Mouse (Mus musculus) gastrocnemius, postnatal 25 days (tissue): ENCODE results near the gene Dyrk1b. TPM values are rescaled to one million over a fixed set of nuclear protein-coding genes. Genes with fewer than 3 reads are reported as not detected.
A peak's percentile ranks its signal among the peaks of the same experiment; 100 is the strongest.
"Not testable (repeated sequence)": the region's sequence is repeated elsewhere in the genome, so short reads cannot be mapped to it uniquely, and the experiment has no call there.

Experiments used
- DNase-seq: peaks from one replicate; pipeline ENCODE4 v3.0.0; 2022
- total RNA-seq, 2 experiments: library from RNA; stranded (reverse); gene quantifications; 1 replicate in 1 of 2; 2 replicates in 1 of 2; pipeline ENCODE4 v1.2.3; 2021

Gene Dyrk1b
- total RNA-seq, 2 experiments from 2014 or later: 91.6 to 95.8 TPM

DNA sequence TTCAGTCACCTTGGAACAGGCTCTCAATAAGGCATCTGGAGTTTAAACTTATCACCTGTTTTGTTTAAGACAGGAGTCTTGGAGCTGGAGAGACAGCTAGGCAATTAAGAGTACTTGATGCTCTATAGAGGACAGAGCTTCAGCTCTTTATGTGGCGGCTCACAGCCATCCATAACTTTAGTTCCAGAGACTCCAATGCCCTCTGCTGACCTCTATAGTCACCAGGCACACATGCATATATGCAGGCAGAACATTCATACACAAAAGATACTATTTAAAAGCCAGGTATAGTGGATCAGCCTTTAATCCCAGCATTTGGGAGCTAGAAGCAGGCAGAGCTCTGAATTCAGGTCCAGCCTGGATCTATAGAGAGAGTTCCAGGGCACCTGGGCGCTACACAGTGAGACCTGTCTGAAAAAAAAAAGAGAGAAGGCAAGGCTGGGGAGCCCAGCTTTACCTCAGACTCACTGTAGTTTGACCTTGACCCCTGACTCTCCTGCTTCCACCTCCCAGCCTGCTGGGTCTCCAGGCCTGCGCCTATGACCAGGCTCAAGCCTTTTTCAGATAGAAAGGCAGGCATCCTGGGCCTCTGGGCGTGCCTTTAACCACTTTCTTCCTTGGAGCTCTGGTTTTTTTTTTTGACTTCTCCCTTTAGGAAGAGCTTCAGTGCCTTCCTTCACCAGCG is 16.3 kb downstream of the Dyrk1b start:
- DNase-seq: no peak

DNA sequence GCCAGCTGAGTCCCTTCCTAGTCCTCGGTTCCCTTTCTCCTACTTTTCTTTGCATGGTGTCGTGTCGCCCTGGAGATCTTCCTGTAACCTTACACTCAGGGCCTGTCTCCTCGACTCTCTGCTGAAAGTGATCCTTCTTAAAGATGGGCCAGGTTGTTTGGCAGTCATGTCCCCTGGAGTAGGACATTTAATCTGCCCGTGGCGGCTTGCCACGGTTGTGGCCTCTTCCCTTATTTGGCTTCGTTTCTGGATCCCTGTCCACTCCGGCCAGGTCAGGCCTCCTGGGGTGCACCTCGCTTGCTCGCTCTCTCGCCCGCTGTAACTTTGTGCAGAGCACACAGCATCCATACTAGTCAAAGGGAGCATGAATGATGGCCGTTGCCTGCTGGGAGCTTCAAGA is 17.3 kb downstream of the Dyrk1b start:
- peak; percentile 87 for DNase-seq

DNA sequence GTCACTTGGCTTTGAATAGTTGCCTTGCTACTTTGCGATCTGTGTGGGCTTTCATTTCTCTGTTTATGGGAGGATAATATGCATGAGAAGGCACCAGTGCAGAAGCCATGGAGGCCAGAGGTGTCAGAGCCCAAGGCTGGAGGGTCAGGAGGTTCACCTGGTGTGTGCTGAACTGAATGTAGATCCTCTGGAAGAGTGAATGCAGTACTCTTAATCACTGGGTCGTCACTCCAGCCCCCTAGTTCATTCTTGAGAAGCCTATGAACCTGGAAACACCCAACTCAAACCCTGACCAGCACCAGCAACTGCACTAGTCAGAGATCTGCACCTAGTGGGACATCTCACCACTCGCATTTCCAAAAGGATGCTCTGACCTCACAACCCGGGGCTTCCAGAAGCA is 19.8 kb downstream of the Dyrk1b start:
- no peak for DNase-seq

DNA sequence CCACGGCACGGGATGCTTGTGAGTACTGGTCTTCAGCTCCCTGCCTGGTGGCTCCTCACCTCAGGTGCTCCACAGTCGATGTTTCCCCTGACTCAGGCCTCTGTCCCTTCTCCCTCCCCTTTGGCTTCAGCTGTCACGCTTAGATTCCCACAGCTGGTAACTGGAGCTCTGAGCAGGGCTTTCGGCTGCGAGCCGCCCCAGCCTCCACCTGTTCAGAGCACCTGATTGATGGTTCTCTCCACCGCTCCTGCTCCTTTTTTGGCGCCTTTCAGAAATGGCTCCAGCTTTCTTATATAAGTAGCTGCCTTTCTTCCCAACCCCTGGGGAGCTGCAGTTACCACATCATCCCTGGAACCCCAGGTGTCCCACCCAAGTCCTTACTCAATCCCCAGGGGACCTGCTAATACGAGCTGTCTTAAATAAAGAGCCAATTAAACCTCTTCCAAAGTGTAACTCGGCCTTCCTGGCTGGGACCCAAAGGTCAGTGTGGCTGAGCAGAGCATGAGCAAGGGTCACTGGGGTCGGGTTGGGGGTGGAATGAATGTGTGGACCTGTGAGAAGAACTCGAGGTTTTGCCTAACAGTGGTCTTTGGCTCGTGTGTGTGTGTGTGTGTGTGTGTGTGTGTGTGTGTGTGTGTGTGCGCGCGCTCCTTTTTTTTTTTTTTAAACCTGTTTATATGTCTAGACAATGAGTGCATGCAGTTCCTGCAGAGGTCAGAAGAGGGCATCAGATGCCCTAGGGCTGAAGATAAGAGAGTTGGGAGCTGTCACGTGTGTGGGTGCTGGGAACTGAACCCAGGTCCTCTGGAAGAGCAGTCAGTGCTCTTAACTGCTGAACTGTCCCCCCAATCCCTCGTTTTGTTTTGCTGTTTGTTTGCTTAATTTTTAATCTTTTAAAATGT is 24.2 kb downstream of the Dyrk1b start:
- DNase-seq: peak; percentile 85

DNA sequence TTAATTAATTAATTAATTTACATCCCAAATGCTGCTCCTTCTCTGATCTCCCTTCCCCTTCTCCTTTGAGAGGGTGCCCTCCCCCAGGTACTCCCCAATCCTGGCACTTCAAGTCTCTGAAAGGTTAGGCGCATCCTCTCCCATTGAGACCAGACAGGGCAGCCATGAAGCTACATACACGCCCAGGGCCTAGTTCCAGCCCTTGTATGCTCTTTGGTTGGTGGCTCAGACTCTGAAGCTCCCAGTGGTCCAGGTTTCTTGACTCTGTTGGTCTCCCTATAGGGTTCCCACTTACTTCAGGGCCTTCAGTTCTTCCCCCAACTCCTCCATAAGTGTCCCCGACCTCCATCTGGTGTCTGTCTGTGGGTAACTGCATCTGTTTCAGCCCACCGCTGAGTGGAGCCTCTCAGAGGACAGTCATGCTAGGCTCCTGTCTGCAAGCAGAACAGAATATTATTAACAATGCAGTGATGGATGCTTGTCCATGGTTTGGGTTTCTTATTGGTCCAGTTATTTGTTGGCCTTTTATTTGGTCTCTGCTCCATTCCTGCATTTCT is 26.9 kb downstream of the Dyrk1b start:
- no peak for DNase-seq

DNA sequence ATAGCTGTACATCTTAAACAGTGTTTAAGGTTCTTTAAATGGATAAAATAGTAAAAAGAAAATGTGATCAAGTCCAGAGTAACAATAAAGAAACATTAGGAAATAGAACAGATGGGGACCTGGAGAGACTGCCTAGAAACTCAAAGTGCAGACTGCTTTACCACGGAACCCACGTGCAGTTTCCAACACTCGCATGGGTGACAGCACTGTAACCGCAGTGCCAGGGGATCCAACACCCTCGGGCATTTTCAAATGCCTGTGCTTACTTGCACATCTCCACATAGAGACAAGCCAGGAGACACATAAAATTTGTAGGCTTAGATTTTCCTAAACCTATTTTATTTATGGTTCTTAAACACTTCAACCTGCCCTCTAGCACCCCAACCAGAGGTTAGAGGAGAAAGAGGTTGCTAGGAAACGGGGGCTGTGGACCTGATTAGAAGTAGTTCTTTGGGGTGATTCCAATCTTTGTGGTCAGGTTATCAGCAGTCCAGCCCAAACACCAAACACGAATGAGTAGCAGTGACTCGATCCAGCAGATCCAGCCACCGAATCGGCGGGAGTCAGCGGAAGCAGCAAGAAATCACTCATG is 29.2 kb downstream of the Dyrk1b start:
- no peak for DNase-seq

DNA sequence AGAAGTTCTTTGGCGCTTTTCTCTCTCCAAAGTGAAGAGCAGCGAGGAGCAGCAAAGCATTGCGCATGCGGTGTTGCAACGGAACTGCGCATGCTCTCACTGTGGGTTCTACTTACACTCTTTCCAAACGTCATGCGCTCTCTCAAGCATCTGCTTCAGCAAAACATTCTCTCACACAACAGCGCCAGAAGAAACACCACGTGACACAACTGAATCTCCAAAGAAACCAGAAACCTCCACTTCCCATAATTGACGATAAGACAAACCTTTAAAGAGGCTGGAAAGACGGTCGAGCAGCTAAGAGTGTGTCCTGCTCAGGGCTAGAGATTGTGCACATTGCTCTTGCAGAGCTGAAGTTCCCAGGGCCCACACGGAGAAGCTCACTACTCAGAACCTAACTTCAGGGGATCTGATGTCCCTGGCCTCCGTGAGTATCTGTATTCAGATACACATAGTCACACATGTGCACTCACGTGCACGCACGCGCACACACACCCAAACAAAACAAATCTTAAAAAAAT is 29.8 kb downstream of the Dyrk1b start:
- peak; percentile 65 for DNase-seq

DNA sequence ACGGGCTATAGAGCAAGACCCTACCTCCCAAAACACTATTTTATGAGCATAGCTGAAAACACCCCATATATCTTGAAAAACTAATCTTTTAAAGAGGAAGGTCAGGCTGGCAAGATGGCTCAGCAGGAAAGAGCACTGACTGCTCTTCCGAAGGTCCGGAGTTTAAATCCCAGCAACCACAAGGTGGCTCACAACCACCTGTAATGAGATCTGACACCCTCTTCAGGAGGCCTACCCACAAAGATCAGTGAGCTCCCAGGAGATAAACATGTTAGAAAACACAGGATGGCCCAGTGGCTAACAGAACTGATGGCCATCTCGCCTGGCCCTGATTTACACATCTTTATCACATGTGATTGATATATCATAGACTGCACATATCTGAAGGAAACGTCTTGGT is 31.5 kb downstream of the Dyrk1b start:
- no peak for DNase-seq

DNA sequence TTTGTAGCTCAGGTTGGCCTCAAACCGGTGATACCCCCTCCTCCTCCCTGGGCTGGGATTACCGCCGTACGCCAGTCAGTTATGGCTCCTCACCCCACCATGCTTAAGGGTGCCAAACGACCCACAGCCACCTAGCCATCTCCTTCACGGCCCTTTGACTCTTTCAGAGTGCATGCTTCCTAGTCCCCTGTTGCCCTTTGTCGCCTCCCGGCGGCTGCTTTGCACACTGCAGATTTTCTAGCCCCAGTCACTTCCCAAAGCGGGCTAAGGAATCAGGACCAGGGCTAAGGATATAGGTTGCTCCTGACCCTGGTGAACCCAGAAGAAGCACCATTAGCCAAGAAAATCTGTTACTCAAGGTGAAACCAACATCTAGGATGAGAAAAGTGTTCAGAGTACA is 34.9 kb downstream of the Dyrk1b start:
- DNase-seq: peak; percentile 52

DNA sequence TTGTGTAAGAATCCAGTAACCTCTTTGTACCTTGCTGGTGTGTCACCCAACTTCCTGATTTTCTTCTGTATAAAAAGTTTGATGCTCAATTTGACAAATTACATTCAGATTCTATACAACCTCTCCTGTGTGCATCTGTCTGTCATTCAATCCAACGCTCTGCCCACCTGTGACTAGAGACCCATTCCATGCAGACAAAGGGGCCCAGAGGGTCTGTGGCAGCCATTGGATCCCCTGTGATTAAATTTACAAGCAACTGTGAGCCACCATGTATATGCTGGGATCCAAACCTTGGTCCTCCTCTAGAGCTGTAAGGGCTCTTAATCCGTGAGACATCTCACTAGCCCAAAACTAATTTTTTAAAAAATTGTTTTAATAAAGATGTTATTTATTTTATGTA is 36.7 kb downstream of the Dyrk1b start:
- not testable (repeated sequence) for DNase-seq

DNA sequence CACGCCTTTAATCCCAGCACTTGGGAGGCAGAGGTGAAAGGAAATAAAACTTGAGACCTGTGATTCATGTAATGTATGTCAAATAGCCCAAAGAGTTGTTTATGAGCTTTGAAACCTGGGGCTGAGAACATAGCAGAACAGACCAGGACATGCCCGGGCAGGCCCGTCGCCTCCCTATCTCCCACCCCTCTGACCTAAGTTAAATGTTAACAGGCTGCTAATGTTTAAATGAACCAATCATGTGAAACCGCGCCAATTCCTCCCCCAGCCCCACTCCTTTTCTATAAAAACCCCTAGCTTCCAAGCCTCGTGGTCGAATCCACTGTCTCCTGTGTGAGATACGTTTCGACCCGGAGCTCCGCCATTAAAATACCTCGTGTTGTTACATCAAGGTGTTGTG is 38.5 kb downstream of the Dyrk1b start:
- DNase-seq: not testable (repeated sequence)

DNA sequence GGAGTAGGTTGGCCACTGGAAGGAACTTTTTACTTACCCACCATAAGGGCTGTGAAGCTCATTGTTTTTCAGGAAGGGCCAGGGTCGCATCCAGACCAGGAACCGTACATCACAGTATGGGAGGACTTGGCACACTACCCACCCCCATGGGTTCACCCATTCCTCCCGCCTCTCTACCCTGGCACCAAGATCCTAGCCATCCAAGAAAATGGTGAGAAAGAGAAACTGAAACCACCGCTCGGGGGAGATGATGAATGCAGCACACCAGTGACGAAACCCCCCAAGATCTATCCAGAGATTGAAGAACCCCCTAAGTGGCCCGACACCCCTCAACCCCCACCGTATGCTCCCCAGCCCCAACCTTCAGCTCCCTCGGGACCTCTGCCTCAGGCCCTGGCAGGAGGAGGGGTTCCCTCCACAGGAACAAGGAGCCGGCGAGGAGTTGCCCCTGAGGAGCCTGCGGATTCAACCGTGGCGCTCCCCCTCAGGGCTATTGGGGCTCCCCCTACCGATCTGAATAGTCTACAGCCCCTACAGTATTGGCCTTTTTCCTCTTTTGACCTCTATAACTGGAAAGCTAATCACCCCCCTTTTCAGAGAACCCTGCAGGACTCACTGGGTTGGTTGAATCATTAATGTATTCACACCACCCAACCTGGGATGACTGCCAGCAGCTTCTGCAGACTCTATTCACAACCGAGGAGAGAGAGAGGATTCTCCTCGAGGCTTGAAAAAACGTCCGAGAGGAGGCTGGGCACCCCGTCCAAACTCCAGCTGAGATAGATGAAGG is 39.9 kb downstream of the Dyrk1b start:
- not testable (repeated sequence) for DNase-seq

DNA sequence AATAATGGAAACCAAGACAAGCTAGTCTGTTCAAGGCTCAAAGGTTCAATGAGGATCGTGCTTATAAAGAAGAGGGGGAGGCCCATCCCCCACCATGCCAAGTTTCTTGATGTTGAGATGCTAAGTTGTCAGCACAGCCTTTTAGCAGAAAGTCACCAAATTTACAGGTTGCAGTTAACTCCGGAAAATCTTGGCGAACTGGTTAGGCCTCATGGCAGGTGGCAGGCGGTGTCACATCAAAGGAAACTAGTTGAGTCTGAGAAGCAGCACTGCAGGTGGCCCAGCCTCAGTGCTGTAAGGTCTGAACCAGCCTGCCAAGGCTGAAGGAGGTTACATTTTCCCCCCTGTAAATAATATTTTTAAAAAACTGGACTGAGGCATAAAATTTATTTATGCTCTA is 47.6 kb downstream of the Dyrk1b start:
- not testable (repeated sequence) for DNase-seq

DNA sequence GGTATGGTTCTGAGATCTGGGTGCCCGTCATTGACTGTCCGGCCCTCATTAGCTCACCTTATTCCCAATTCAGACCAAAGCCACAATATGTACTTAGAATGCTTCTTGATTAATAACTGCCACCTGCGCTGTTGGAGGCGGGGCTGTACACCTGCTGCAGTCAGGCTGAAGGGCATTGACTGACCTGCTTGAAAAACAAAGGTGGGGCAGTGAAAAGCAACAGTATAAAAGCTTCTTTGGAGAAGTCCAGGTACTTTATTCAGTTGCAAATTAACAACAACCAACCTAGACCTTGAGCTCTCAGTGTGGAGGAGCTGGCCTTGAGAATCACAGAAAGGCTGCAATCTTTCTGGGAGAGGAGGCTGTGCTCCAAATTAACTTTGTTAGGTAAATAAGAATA is 48.2 kb downstream of the Dyrk1b start:
- DNase-seq: not testable (repeated sequence)

Other genes with a start within 250 kb of the Dyrk1b start
- 1 to 10 TPM; 6.3 to 7.2 TPM for gene Zfp780b, start 200.3 kb upstream of the Dyrk1b start, total RNA-seq
- gene Zfp850, start 165.4 kb upstream of the Dyrk1b start, total RNA-seq: under 1 TPM; 0.38 to 0.46 TPM
- gene Psmc4, start 129.4 kb upstream of the Dyrk1b start, total RNA-seq: 100 to 1,000 TPM in 1 of 2 experiments, 10 to 100 TPM in 1; 99.0 to 104 TPM
- gene Fcgbp, start 108.2 kb upstream of the Dyrk1b start, total RNA-seq: not detected
- gene 9530053A07Rik, start 50.0 kb upstream of the Dyrk1b start, total RNA-seq: not detected
- 10 to 100 TPM; 21.8 to 24.3 TPM for gene Fbl, start 9.8 kb upstream of the Dyrk1b start, total RNA-seq
- gene Eid2, start 88.4 kb downstream of the Dyrk1b start, total RNA-seq: 1 to 10 TPM; 5.0 to 5.2 TPM
- gene Eid2b, start 98.3 kb downstream of the Dyrk1b start, total RNA-seq: 1 to 10 TPM; 4.0 to 4.8 TPM
- gene Selenov, start 111.7 kb downstream of the Dyrk1b start, total RNA-seq: not detected
- not detected for gene Dll3, start 122.8 kb downstream of the Dyrk1b start, total RNA-seq
- gene Timm50, start 132.6 kb downstream of the Dyrk1b start, total RNA-seq: 10 to 100 TPM; 41.8 to 43.9 TPM
- gene Supt5, start 159.3 kb downstream of the Dyrk1b start, total RNA-seq: 10 to 100 TPM; 52.8 to 54.3 TPM
- 100 to 1,000 TPM; 361 to 390 TPM for gene Rps16, start 171.2 kb downstream of the Dyrk1b start, total RNA-seq
- 1 to 10 TPM; 4.7 to 7.3 TPM for gene Plekhg2, start 193.1 kb downstream of the Dyrk1b start, total RNA-seq
- gene Zfp36, start 200.8 kb downstream of the Dyrk1b start, total RNA-seq: 1 to 10 TPM; 7.3 to 7.6 TPM
- 10 to 100 TPM; 19.6 to 20.2 TPM for gene Med29, start 213.2 kb downstream of the Dyrk1b start, total RNA-seq
- 10 to 100 TPM; 24.9 to 29.4 TPM for gene Paf1, start 213.5 kb downstream of the Dyrk1b start, total RNA-seq